Mouse (Mus musculus): ENCODE data around the gene Gtf2e1. TPM values are rescaled to one million over a fixed set of nuclear protein-coding genes. Genes with fewer than 3 reads are reported as not detected.

The Gtf2e1 gene
- polyA plus RNA-seq, 1 experiment, result not detected

DNA sequence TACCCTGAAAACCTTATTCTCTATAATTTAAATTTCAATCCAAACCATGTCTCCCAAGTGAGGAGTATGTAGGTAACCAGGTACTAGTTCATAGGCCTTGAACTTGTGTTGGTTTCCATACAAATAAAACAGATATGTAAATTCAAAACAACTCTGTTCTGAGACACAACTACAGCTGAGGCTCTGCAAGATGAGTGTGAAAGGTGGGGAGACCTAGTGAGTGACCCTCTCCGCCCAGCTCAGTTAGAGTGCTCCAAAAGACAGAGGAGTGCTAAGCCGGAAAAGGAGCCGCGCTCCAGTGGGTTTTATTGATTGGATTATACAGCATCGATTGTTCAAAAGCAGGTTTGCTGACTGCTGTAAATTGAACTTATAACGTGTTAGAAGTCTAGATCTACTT is 22.8 kb upstream of the Gtf2e1 start:
- Histone ChIP-seq H3K27ac (ENCODE audit: insufficient read depth, low read depth, low read length) (no peak overlapping the region), H3K4me3 (ENCODE audit: insufficient read depth, low read depth, low read length) (no peak overlapping the region), H3K4me1 (ENCODE audit: control insufficient read depth, insufficient read depth, low read length) (no peaks in the 10 kb centered on the region)
- TF ChIP-seq CTCF (IDR thresholded peaks at IDR 0.05; ENCODE audit: insufficient read depth, low read depth, low read length) (no peak), POLR2A (IDR thresholded peaks at IDR 0.05; ENCODE audit: insufficient read depth, low read depth, low read length) (no peak)
- 79% methylated on average over 6 of the region's 6 CpGs for WGBS

- Histone ChIP-seq H3K4me1 (ENCODE audit: control insufficient read depth, insufficient read depth, low read length) (no peaks in the 10 kb centered on the region), H3K27ac (ENCODE audit: insufficient read depth, low read depth, low read length) (no peak overlapping the region), H3K4me3 (ENCODE audit: insufficient read depth, low read depth, low read length) (no peak overlapping the region)
- 61% methylated on average over 3 of the region's 3 CpGs for WGBS
- TF ChIP-seq CTCF (IDR thresholded peaks at IDR 0.05; ENCODE audit: insufficient read depth, low read depth, low read length) (no peak), POLR2A (IDR thresholded peaks at IDR 0.05; ENCODE audit: insufficient read depth, low read depth, low read length) (no peak)
These were observed 13.2 kb upstream of the Gtf2e1 start for GRCm38 (mm10) chr16:37552824-37553223.

- Histone ChIP-seq H3K4me3 (ENCODE audit: insufficient read depth, low read depth, low read length) (no peak overlapping the region), H3K4me1 (ENCODE audit: control insufficient read depth, insufficient read depth, low read length) (peaks cover 3% of the 10 kb centered on the region), H3K27ac (ENCODE audit: insufficient read depth, low read depth, low read length) (no peak overlapping the region)
- TF ChIP-seq CTCF (IDR thresholded peaks at IDR 0.05; ENCODE audit: insufficient read depth, low read depth, low read length) (no peak), POLR2A (IDR thresholded peaks at IDR 0.05; ENCODE audit: insufficient read depth, low read depth, low read length) (no peak)
- 95% methylated on average over 2 of the region's 2 CpGs for WGBS
These were observed 11.4 kb upstream of the Gtf2e1 start for GRCm38 (mm10) chr16:37550981-37551380.

DNA sequence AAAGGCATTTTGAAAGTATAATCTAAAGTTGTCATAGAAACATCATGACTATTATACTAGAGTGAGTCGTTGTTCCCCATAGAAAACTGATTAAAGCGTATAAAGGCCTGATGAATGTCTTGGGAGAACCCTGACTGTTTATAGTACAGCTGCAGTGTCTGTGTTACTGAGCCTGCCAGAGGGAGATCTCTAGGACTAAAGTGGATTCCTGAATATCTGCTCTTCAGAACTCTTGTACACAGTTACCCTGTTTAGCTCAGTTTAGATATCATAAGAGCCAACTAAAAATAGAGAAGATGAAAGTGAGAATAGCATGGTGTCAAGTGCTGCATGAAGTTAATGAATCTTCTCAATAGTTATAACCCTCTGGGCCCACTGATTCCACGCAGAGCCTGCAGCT is 10.7 kb upstream of the Gtf2e1 start:
- Histone ChIP-seq H3K4me1 (ENCODE audit: control insufficient read depth, insufficient read depth, low read length) (peaks cover 3% of the 10 kb centered on the region), H3K27ac (ENCODE audit: insufficient read depth, low read depth, low read length) (no peak overlapping the region), H3K4me3 (ENCODE audit: insufficient read depth, low read depth, low read length) (no peak overlapping the region)
- no peak for TF ChIP-seq CTCF (IDR thresholded peaks at IDR 0.05; ENCODE audit: insufficient read depth, low read depth, low read length)
- TF ChIP-seq POLR2A (IDR thresholded peaks at IDR 0.05; ENCODE audit: insufficient read depth, low read depth, low read length), result no peak
- WGBS, result 46% methylated on average over 3 of the region's 3 CpGs

DNA sequence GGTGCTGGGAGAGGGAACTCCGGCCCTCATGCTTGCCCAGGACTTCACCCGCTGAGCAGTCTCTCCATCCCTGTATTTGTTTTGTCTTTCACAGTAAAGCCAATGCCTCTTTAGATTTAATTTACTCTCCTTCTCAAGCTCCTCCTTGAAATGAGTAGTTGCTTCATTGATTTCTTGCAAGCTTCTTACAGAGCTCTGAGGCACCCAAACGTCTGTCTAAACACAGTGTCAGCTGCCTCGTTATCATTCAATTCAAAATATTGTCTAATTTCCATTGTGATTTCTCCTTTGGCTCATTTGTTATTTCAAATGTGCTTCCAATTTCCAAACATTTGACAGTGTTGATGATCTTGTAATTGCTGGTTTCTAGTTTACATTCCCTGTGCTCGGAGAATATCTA is 6.7 kb upstream of the Gtf2e1 start:
- TF ChIP-seq POLR2A (IDR thresholded peaks at IDR 0.05; ENCODE audit: insufficient read depth, low read depth, low read length) (no peak), CTCF (IDR thresholded peaks at IDR 0.05; ENCODE audit: insufficient read depth, low read depth, low read length) (no peak)
- 27% methylated on average over 5 of the region's 5 CpGs for WGBS
- no peak overlapping the region for H3K4me3 ChIP-seq (ENCODE audit: insufficient read depth, low read depth, low read length)
- peaks cover 3% of the 10 kb centered on the region for H3K4me1 ChIP-seq (ENCODE audit: control insufficient read depth, insufficient read depth, low read length)
- no peak overlapping the region for H3K27ac ChIP-seq (ENCODE audit: insufficient read depth, low read depth, low read length)

DNA sequence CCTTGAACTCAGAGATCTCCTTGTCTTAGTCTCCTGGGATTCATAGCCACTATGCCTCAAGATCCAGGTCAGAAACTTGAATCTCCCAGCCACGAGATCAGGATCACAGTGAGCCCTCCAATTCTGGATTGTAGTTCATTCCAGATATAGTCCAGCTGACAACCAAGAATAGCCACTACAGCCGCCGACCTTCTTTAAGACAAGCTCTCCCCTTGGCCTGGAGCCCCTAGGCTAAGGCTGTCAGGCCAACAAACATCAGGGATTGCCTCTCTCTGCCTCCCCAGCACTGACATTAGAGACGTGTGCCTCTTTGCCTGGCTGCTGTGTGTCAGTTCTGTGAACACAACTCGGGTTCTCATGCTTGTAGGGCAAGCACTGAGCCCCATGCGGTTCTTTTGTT is 1.2 kb upstream of the Gtf2e1 start:
- TF ChIP-seq CTCF (IDR thresholded peaks at IDR 0.05; ENCODE audit: insufficient read depth, low read depth, low read length) (no peak), POLR2A (IDR thresholded peaks at IDR 0.05; ENCODE audit: insufficient read depth, low read depth, low read length) (no peak)
- Histone ChIP-seq H3K4me1 (ENCODE audit: control insufficient read depth, insufficient read depth, low read length) (peaks cover 6% of the 10 kb centered on the region; the same call in 1 of the 2 replicates), H3K27ac (ENCODE audit: insufficient read depth, low read depth, low read length) (no peak overlapping the region), H3K4me3 (ENCODE audit: insufficient read depth, low read depth, low read length) (no peak overlapping the region)
- WGBS, result 77% methylated on average over 6 of the region's 6 CpGs

- WGBS, result under 1% methylated on average over 22 of the region's 22 CpGs
- TF ChIP-seq POLR2A (IDR thresholded peaks at IDR 0.05; ENCODE audit: insufficient read depth, low read depth, low read length) (no peak), CTCF (IDR thresholded peaks at IDR 0.05; ENCODE audit: insufficient read depth, low read depth, low read length) (no peak)
These were observed 364 bp downstream of the Gtf2e1 start for GRCm38 (mm10) chr16:37539240-37539610.

DNA sequence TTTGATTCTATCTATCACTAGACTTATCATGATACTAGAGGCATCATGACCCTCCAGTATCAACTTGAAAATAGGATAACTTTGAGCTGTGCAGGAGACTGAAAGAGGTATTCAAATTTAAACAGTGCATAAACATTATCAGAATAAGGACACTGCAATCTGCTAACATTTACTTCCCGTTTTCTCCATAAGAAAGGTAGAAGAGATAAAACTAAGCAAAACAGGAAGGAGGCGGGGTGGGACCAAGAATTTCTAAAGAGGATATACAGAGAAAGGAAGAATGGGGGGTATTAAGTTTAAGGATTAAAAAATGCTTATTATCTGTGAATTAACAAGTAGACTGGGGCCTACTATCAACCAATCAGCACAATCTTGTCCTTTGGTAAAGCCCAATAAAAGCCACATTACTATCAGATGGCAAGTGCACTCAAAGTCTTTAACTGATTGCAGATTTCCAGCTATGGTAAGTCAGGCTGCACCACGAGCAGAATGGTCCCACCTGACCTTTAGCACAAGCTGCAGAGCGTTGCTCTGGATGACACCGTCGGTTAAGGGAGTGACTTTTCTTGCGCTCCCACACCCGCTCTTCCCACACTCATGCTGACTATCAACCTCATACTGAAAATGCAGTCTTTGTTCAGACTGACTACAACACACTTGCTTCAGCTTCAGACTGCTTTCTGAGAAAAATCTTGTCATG is 6.1 kb downstream of the Gtf2e1 start:
- 74% methylated on average over 8 of the region's 8 CpGs for WGBS
- TF ChIP-seq POLR2A (IDR thresholded peaks at IDR 0.05; ENCODE audit: insufficient read depth, low read depth, low read length), result no peak
- no peak for TF ChIP-seq CTCF (IDR thresholded peaks at IDR 0.05; ENCODE audit: insufficient read depth, low read depth, low read length)
- Histone ChIP-seq H3K4me3 (ENCODE audit: insufficient read depth, low read depth, low read length) (no peak overlapping the region), H3K27ac (ENCODE audit: insufficient read depth, low read depth, low read length) (no peak overlapping the region), H3K4me1 (ENCODE audit: control insufficient read depth, insufficient read depth, low read length) (peaks cover 2% of the 10 kb centered on the region; the same call in 1 of the 2 replicates)

More at GRCm38 (mm10) chr16:37539240-37539610, 364 bp downstream of the Gtf2e1 start:
- Histone ChIP-seq H3K4me1 (ENCODE audit: control insufficient read depth, insufficient read depth, low read length) (peaks cover 6% of the 10 kb centered on the region; the same call in 1 of the 2 replicates), H3K27ac (ENCODE audit: insufficient read depth, low read depth, low read length) (peak overlapping the region; percentile 47; the same call in 1 of the 2 replicates), H3K4me3 (ENCODE audit: insufficient read depth, low read depth, low read length) (peak overlapping the region; percentile 86)

DNA sequence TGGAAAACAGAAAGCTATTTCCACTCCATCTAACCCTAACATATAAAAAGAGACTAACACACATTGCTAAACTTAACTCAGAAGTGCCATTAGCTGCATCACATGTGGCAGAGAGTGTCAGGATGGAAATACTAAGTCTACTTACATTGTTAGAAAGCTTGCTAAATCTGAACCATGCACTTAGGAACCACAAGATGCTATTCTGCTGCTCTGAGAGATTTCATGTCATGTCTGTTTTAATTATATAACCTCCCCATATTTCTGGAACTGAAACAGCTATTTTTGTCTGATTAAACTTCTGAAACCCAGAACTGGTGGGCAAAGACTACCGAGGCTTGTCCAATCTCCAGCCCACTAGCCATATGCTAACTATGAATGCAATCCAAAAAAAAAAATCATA is 7.5 kb downstream of the Gtf2e1 start:
- Histone ChIP-seq H3K27ac (ENCODE audit: insufficient read depth, low read depth, low read length) (no peak overlapping the region), H3K4me1 (ENCODE audit: control insufficient read depth, insufficient read depth, low read length) (peaks cover 2% of the 10 kb centered on the region; the same call in 1 of the 2 replicates), H3K4me3 (ENCODE audit: insufficient read depth, low read depth, low read length) (no peak overlapping the region)
- no peak for TF ChIP-seq POLR2A (IDR thresholded peaks at IDR 0.05; ENCODE audit: insufficient read depth, low read depth, low read length)
- no peak for TF ChIP-seq CTCF (IDR thresholded peaks at IDR 0.05; ENCODE audit: insufficient read depth, low read depth, low read length)
- 50% methylated on average over 1 of the region's 1 CpGs for WGBS
